Mouse (Mus musculus) ES-E14 (cell line): ENCODE measurements around the gene Fkrp.

ENCODE experiments used
- CHD2 ChIP-seq: IDR thresholded peaks from 2 replicates; pipeline ENCODE4 v1.6.1; 2014; ENCODE audit warnings: mild to moderate bottlenecking, low read depth, low read length, inconsistent platforms
- HCFC1 ChIP-seq: IDR thresholded peaks from 2 replicates; pipeline ENCODE4 v1.6.1; 2012; ENCODE audit warnings: low read length, inconsistent platforms, borderline replicate concordance; ENCODE audit not compliant: insufficient read depth
- MAFK ChIP-seq: IDR thresholded peaks from 2 replicates; pipeline ENCODE4 v1.6.1; 2014; ENCODE audit warnings: mild to moderate bottlenecking, low read depth, low read length, inconsistent platforms; ENCODE audit not compliant: insufficient read depth
- ZC3H11A ChIP-seq: IDR thresholded peaks from 2 replicates; pipeline ENCODE4 v1.6.1; 2012; ENCODE audit warnings: low read depth, mild to moderate bottlenecking, inconsistent platforms, low read length, borderline replicate concordance

- no peak for TF ChIP-seq CHD2
- TF ChIP-seq ZC3H11A, result no peak
- no peak for TF ChIP-seq MAFK
- TF ChIP-seq HCFC1, result no peak
Measured at GRCm38 (mm10) chr7:16793010-16793725, 23.4 kb downstream of the Fkrp start.
